Mouse (Mus musculus) brain, embryonic 18.5 days (tissue): ENCODE data around the gene Cd80.

Experiments used
- DNase-seq: peaks from one replicate; pipeline ENCODE4 v3.0.0-alpha.2; 2012; ENCODE audit warnings: low read depth, low spot score

The Cd80 gene

DNA sequence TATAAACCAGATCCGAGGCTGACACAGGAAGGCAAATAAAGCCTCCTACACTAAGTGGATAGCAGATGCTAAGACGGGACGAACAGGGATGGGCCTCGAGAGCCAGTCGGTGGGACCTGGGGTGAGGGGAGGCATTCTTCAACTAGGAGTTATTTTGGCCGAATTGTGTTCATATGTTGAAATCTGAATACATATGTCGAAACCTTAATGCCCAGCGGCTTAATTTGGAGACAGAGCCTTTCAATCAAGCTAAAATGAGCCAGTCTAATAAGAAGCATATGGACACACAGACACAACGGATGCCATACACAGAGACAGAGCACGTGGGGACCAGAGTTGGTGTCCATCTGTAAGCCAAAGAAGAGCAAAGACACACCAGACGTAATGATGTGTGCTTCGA, 6.9 kb upstream of the Cd80 start:
- DNase-seq: no peak

DNA sequence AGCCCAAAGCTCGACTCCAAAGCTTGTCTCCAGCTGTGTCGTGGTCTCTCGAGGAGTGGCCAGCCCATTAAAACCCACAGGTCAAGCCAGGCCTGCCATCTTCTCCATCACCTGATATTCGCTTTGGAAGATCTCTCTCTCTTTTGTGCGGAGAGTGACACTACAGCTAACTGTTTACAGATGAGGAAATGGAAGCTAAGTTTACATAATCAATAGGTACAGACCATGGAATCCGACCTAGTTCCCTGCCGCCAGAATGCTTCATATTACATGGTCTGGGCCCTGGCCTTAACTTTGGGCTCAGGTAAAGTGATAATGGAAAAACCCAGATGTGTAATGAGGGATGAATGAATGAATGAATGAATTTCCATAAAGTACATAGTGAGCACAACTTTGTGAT, 4.7 kb upstream of the Cd80 start:
- no peak for DNase-seq

DNA sequence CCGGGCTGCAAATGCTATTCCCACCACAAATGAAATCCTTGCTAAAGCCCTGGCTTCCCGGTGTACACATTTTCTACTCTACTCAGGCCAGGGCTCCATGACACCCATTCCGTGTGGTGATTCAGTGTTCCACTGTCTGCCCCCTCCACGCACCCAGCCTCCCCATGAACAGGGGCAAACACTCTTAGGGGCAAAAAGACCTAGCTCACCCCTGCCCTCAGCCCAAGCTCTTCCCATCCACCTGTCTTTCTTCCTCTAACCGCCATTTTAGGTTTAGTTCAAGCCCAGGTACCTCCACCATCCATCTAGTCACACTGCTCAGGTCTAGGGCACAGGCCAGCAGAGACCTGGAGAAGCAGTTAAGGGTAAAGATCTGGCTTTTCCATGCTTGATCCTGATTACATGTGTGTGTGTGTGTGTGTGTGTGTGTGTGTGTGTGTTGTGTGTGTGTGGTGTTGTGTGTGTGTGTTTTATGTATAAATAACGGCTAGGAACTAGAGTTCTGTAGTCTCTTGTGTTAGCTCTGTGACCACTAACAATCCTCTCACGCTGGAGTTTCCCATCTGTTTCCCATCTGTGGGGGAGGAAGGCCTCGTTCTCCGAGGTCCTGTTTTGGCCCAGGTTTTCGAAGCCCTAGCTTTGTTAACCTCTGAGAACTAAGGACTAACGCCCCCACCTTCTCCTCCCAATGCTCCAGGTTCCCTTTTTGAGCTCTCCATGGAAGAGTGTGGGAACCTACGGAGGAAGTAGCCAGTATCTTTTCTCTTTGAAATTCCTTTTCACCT, 3.7 kb upstream of the Cd80 start:
- DNase-seq: no peak

DNA sequence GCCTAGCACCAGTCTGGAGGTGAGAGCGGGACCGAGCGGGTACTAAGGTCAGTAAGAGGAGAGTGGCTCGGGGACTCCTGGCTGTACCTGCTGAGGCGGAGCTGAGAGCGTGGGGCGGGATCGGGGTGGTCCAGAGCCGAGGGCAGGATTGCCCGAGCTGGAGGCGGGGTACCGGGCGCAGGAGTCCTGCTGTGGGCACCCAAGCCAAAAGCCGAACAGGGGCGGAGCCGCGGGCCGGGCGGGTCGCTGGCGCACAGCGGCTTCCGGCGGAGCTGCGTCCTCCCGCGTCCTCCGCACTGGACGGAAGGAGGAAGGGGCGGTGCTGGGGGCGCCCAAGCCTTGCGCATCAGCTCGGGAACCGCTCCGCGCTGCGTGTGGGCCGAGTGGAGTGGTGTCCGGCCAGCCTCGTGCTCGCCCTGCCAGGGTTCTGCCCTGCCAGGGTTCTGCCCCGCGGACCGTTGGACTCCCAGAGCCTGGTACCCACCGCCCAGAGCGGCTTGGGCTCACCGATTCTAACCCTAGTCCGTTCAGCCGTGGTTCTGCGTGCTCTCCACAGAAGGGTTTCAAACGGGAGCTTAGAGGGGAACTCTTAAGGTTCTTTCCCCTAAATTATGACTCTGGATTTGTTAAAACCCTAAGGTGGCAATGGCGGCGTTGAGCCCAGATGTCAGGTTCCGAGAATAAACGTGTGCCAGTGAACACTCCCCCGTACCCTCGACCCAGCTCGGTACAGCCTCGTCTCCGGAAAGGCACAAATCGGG, 2.7 kb upstream of the Cd80 start, which contains the start of gene Adprh:
TSS of gene Adprh (minus strand) at position 262 of the 761 bp plus-strand sequence.
- peak; percentile 64 for DNase-seq

DNA sequence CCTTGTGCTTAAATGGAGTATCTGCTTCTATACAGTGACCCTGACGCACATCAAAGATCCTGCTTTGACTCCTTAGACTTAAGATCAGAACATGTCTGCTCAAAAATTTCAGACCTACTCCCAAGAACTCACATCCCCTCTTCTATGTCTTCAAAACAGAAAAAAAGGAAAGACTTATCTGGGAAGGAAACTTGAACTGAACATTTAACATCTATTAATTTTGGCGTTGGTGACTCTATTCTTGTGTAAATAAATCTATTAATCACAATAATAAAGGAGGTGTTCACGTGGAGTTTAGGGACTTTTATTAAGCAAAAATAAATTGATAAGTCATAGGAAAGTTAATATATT, 2.2 kb upstream of the Cd80 start:
- no peak for DNase-seq

DNA sequence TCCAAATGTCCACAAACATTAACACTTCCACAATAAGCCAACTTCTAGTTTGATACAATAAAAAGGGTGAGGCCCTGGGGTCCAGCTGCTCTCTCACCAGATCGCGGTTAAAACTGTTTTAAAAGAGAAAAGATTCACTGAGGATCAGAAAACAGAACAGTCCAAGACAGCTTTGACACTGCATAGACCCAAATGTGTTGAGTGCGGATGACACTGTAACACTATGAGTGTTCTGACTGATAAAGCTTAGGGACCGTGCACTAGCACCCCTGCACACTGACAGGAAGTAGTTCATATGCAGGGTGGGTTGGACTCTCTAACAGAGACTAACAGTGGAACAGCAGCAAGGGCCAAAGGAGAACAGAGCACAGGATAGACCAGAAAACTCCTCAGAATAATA, 1.4 kb upstream of the Cd80 start:
- no peak for DNase-seq

DNA sequence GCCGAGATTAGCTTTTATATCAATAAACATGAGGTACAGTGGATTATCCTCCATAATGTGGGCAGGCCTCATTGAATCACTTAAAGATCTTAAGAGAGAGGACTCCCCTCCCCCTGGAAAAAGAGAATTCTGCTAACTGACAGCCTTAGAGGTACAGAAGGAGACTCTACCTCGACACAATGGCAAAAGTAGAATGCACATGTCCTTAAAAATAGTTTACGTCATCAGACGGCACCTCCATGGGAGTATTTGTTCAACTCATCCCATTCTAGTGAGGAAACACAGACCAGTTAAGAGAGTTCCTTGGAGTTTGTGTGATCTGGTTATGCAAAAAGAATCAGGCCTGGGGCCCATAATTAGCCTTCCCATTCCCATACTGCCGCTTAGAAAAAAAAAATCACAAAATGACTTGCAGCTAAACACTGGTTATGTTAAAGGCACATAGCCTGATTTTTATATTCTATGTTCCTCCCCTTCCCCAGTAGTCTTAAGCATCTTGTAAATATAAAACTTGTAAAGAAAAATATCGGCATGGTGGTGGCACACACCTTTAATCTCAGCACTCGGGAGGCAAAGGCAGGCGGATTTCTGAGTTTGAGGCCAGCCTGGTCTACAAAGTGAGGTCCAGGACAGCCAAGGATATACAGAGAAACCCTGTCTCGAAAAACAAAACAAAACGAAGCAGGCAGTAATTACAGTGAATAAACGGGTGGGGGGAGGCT, 667 bp upstream of the Cd80 start:
- no peak for DNase-seq

DNA sequence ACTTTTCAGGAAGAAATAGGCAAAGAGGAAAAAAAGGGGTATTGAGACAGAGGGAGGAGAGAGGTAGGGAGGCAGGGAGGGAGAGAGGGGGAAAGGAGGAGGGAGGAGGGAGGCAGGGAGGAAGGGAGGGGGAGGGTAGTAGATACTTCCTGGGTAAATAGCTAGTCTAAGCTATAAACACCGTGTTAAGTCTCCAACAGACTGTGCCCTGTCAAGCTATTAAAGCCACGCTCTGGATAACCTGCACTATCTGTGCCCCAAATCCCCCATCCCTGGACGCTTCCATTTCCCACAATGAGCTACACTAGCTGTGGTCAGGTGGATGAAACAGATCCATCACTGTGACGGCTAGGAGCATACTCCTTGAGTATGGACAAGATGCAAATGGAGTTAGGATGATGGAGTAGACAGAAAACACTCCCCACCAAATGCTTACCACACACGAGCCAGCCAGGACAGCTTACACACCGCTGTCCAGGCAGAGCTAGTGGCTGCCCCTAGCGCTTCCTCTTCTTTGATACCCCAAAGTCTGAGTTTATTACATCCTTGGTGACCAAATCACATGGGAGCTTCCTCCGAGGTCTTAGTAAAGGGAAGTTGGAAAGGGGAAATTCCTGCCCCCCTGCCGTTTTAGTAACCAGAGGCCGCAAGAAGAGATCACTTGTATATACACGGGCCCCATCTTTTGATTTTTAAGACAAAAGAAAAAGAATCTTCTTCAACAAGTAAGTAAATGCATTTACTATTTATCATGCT, 1.6 kb downstream of the Cd80 start:
- no peak for DNase-seq

DNA sequence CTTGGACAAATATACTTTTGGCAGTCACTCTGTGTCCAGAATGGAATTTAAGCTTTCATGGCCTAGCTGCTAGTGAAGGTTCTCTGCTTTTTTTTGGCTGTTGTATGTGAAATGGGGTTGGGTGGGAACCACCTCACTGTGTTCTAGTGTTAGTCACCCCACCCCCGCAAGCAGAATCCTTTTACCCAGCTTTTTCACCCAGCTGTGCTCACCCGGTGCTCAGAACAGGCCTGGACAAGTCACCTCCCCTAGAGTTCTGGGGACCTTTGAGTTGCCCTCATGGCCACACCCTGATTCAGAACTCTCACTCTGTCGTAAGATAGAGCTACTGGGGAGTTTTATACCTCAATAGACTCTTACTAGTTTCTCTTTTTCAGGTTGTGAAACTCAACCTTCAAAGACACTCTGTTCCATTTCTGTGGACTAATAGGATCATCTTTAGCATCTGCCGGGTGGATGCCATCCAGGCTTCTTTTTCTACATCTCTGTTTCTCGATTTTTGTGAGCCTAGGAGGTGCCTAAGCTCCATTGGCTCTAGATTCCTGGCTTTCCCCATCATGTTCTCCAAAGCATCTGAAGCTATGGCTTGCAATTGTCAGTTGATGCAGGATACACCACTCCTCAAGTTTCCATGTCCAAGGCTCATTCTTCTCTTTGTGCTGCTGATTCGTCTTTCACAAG, 3.4 kb downstream of the Cd80 start:
- no peak for DNase-seq

DNA sequence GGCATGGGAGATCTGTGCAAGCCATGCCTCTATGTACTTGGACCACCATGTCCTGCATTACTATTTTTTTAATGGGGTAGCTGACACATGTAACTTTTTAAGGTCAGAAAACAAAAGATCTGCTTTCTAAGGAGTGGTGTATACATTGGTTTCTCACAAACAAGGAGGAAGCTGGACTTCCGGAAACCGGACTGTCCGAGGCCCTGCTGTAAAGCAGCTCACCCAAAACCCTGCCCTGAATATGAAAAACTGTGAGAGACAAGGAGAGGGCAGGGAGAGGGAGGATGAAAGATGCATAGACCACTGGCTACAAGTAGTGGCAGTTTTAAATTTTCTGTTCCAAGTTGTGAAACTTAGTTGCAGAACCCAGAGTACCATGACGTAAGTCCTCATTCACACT, 4.6 kb downstream of the Cd80 start:
- no peak for DNase-seq

DNA sequence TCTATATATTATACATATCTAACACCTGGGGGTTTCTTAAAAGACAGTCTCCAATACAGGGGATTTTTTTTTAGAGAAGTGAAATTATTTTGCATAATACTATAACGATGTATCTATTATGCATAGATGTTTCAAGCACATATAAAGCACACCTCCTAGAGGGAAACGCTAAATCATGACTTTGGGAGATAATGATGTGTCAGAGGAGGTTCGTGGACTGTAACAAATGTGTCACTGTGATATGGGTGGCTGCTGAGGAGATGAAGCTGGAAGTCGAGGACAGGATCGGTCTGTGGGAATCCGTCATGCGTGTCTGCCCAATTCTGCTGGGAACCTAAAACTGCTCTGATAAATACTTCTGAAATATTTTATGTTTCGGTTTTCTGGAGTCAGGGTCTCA, 6.4 kb downstream of the Cd80 start:
- no peak for DNase-seq

DNA sequence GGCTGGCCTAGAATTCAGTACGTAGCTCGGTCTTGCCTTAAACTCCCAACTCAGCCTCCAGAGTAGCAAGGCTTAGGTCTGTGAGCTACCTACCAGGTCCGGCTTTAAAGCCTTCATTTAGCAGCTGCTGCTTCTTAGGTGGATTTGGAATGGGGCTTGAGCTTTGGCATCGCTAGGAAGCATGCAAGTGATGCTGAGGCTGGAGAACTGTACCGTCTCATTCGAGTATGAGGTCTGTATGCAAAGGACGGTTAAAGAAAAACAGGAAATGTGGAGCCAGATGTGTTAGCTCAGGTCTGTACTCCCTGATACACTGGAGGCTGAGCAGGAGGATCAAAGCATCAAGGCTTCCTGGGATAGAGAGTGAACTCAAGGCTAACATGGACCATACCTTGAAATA, 6.8 kb downstream of the Cd80 start:
- DNase-seq: no peak

DNA sequence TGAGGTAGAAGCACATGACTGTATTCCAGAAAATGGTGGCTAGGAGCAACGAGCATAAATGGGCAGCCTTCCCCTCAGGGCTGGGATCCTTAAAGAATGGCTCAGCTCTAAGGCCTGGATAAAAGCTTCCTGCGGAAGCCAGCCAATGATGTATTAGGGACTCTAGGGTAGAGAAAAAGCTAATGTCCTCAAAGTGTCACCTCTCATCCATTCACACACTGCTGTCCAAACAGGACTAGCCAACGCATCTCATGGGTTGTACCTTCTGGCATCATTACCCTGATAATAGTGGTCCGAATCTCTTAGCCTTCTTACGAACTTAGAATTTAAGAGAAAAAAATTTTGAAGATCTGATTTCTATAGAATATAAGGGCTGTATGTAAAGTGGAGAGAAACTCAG, 7.9 kb downstream of the Cd80 start:
- DNase-seq: no peak

DNA sequence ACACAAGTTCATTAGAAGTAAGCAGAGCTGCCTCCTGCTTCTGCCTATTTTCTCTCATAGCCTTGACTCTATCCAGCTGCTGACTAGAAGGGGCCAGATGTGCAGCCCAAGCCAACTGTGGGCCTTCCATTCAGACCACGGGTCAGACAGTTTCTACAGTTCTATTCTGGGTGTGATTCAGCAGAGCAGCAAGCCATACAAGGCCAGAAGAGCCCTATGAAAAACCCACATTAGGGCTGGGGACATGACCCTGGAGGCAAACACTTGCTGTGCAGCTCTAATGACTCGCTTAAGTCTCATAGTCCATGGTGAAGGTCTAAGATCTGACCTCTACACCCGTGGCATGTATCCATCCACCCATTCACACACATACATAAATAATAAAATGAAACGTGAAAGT, 10.7 kb downstream of the Cd80 start:
- no peak for DNase-seq

DNA sequence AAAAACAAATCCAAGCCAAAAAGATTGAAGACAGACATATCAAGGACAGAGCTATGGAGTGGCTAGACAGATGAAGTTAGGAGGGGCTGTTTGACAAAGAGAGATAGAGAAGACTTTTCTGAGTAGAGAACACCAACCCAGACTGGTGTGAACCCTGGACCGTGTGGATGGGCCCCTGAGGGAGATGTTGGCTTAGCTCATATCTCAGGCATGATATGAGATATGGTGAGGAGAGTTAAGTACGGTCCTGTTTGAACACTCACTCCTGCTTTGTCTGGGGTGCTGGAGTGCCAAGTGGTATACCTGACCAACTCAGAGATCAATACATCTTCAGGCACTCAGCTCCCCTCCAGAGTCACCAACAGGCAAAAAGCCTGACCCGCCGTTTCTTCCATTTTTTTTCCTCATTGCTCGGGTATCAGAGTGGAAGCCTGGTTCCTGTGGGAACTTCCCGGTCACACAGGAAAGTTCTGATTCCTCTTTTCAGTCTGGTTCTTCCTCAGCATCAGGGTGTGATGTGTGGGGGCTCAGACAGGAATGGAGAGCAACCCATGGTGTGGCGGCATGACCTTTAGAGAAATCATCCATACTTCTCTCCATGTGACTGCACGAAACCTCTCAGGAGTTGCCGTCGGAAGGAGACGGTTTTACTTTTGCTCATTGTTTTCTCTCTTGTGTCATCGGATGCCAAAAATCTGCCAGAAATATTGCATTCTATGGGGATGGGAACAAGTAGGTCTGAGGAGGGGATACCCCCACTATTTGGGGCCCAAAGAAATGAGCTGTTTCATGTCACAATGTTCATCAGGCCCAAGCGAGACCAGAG, 11.9 kb downstream of the Cd80 start:
- DNase-seq: no peak

DNA sequence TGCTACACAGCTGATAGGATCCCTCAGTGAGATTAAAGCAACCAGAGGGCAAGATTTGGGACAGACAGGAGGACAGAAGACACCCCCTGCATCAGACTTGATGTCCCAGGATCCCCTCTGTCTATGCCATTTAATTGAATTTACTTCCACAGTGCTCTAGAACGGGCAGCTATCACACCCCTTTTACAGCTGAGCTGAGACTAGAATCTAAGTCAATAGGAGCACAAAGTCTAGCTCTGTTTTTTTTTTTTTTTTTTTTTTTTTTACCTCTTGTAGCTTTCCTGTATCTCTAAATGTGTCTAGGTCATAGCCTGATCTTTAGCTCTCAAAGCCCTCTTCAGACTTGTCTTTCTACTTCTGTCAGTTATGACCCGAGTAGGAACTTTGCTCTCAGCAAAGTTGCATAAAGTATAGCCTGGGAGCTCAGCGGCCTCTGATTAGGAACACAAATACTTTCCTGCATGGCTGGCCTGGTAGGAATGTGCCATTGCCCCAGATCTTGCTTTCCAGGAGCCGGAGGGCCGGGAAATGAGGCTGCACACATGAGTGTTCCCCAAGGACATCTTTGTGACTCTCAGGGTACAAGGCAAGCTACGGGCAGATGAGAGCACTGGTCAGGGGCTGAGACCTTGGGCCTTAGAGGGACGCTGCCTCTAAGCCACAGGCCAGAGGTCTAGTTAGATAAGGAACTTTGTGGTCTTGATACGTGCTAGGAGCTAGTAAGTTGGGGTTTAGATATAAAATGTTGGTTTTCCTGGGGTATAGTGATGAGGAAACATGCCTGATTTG, 12.8 kb downstream of the Cd80 start:
- no peak for DNase-seq

DNA sequence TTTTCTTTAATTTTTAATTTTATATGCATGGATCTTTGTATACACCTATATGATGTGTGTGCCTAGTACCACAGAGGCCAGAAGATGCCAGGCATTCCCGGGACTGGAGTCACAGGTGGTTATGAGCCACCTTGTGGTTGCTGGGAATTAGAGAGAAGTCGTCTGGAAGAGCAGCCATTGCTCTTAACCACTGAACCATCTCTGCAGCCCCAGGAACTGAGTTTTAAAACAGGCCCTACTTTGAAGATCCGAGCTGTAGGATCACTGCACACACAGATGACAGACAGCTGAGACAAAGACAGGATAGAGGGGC, 13.3 kb downstream of the Cd80 start:
- no peak for DNase-seq

DNA sequence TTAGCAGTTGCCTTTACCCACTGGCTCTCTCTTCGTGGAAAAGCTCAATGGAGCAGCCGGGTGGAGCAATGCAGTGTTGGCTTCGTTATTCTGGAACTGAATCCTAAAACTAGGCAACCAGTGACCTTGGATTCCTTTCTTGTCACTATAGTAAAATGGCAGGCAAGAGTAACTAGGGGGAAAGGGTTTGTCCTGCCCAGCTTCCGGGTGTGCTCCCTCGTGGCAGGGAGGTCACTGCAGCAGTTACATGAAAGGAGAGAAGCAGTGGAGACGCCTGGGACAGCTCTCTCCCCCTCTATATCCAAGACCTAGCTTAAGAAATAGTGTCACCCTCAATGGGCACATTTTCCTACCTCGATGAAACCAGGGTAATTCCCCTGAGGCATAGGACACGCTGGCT, 14.1 kb downstream of the Cd80 start:
- DNase-seq: no peak

DNA sequence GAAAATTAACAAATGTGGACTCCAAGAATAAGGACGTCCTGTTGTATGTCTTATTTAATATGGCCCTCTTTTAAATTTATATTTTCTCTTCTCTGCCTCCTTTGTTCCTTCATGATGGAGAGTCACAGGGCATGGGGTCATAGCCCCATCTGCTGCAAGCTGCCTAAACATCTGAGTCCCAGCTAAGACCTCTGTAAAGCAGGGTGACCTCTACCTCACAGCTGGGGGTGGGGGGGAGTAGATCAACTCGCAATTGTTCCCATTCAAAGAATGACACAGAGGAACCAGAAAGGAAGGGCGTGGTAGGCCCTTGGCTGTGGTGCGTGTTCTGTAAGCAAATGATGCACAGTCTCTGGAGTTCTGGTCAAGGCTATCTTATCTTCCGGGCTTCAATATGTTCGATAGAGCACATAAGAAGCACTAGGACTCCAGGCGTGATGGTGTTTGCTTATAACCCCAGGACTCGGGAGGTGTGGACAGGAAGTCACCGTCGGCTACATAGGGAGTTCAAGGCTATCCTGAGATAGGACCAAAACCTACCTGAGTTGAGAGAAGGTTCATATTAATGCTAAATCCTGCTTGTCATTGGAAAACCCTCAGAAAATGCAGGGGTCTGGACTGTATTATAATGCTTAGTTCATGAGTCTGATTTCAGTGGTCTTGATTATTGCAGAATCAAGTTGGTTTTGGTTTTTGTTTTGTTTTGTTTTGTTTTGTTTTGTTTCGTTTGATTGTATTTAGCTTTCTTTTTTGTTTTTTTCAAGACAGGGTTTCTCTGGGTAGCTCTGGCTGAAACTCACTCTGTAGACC, 16.5 kb downstream of the Cd80 start:
- no peak for DNase-seq
